Mouse (Mus musculus): ENCODE measurements around the gene Ulbp1. TPM values are rescaled to one million over a fixed set of nuclear protein-coding genes. Genes with fewer than 3 reads are reported as not detected.

Ulbp1 gene
- polyA plus RNA-seq, 1 experiment from 2014 or later: 0.31 TPM

GRCm38 (mm10) chr10:7438928-7439327 is 34.5 kb downstream of the Ulbp1 start:
- ATAC-seq: no peak
- no peaks in the 10 kb centered on the region for H3K36me3 ChIP-seq (ENCODE audit: control insufficient read depth, insufficient read depth, low read length)
- no peaks in the 10 kb centered on the region for H3K4me1 ChIP-seq (ENCODE audit: control insufficient read depth, insufficient read depth, low read depth, low read length)
- H3K9ac ChIP-seq (ENCODE audit: low read depth, low read length): no peak overlapping the region
- H3K27me3 ChIP-seq (replicated peaks; ENCODE audit: control insufficient read depth, insufficient read depth, low read length): no peaks in the 10 kb centered on the region
- H3K27ac ChIP-seq (ENCODE audit: low read depth, low read length): no peak overlapping the region
- H3K9me3 ChIP-seq (ENCODE audit: control insufficient read depth, low read length): no peaks in the 10 kb centered on the region
- H3K4me3 ChIP-seq (ENCODE audit: low read length): no peak overlapping the region
- WGBS: 93% methylated on average over 2 of the region's 2 CpGs
- H3K4me2 ChIP-seq (ENCODE audit: low read length): no peak overlapping the region

GRCm38 (mm10) chr10:7393143-7394035 is 80.0 kb downstream of the Ulbp1 start:
- 7% methylated on average over 53 of the region's 55 CpGs for WGBS
- Histone ChIP-seq H3K9ac (ENCODE audit: low read depth, low read length) (peak overlapping the region; percentile 24), H3K27ac (ENCODE audit: low read depth, low read length) (no peak overlapping the region), H3K9me3 (ENCODE audit: control insufficient read depth, low read length) (no peaks in the 10 kb centered on the region), H3K4me3 (ENCODE audit: low read length) (peak overlapping the region; percentile 64), H3K27me3 (replicated peaks; ENCODE audit: control insufficient read depth, insufficient read depth, low read length) (peaks cover 21% of the 10 kb centered on the region), H3K4me1 (ENCODE audit: control insufficient read depth, insufficient read depth, low read depth, low read length) (peaks cover 20% of the 10 kb centered on the region), H3K4me2 (ENCODE audit: low read length) (peak overlapping the region; percentile 99), H3K36me3 (ENCODE audit: control insufficient read depth, insufficient read depth, low read length) (no peaks in the 10 kb centered on the region)
- ATAC-seq: 0 out of 2 replicates have a peak, but pooled peaks have one; percentile 20

- Histone ChIP-seq H3K36me3 (ENCODE audit: control insufficient read depth, insufficient read depth, low read length) (no peaks in the 10 kb centered on the region), H3K4me1 (ENCODE audit: control insufficient read depth, insufficient read depth, low read depth, low read length) (peaks cover 20% of the 10 kb centered on the region), H3K9ac (ENCODE audit: low read depth, low read length) (peak overlapping the region; percentile 22; the same call in 1 of the 2 replicates), H3K4me3 (ENCODE audit: low read length) (peak overlapping the region; percentile 64), H3K4me2 (ENCODE audit: low read length) (peak overlapping the region; percentile 99), H3K9me3 (ENCODE audit: control insufficient read depth, low read length) (no peaks in the 10 kb centered on the region), H3K27me3 (replicated peaks; ENCODE audit: control insufficient read depth, insufficient read depth, low read length) (peaks cover 21% of the 10 kb centered on the region), H3K27ac (ENCODE audit: low read depth, low read length) (no peak overlapping the region)
- under 1% methylated on average over 73 of the region's 73 CpGs for WGBS
- ATAC-seq: peak; percentile 60
These were observed 81.2 kb downstream of the Ulbp1 start for GRCm38 (mm10) chr10:7391935-7392930.

- ATAC-seq: peak; percentile 44
- WGBS: 2% methylated on average over 19 of the region's 20 CpGs
These were observed 81.9 kb downstream of the Ulbp1 start for GRCm38 (mm10) chr10:7391561-7391934.

GRCm38 (mm10) chr10:7391108-7391507 is 82.3 kb downstream of the Ulbp1 start:
- H3K36me3 ChIP-seq (ENCODE audit: control insufficient read depth, insufficient read depth, low read length): no peaks in the 10 kb centered on the region
- no peaks in the 10 kb centered on the region for H3K9me3 ChIP-seq (ENCODE audit: control insufficient read depth, low read length)
- peak; percentile 69 for ATAC-seq
- peak overlapping the region; percentile 99 for H3K4me2 ChIP-seq (ENCODE audit: low read length)
- peaks cover 20% of the 10 kb centered on the region for H3K4me1 ChIP-seq (ENCODE audit: control insufficient read depth, insufficient read depth, low read depth, low read length)
- no peak overlapping the region for H3K27ac ChIP-seq (ENCODE audit: low read depth, low read length)
- under 1% methylated on average over 30 of the region's 31 CpGs for WGBS
- peaks cover 21% of the 10 kb centered on the region for H3K27me3 ChIP-seq (replicated peaks; ENCODE audit: control insufficient read depth, insufficient read depth, low read length)
- peak overlapping the region; percentile 64 for H3K4me3 ChIP-seq (ENCODE audit: low read length)
- peak overlapping the region; percentile 64 for H3K9ac ChIP-seq (ENCODE audit: low read depth, low read length)

More at GRCm38 (mm10) chr10:7391561-7391934, 81.9 kb downstream of the Ulbp1 start:
- peaks cover 21% of the 10 kb centered on the region for H3K27me3 ChIP-seq (replicated peaks; ENCODE audit: control insufficient read depth, insufficient read depth, low read length)
- H3K27ac ChIP-seq (ENCODE audit: low read depth, low read length): no peak overlapping the region
- peak overlapping the region; percentile 64 for H3K4me3 ChIP-seq (ENCODE audit: low read length)
- H3K9ac ChIP-seq (ENCODE audit: low read depth, low read length): peak overlapping the region; percentile 22; the same call in 1 of the 2 replicates
- H3K4me2 ChIP-seq (ENCODE audit: low read length): peak overlapping the region; percentile 99
- H3K36me3 ChIP-seq (ENCODE audit: control insufficient read depth, insufficient read depth, low read length): no peaks in the 10 kb centered on the region
- peaks cover 20% of the 10 kb centered on the region for H3K4me1 ChIP-seq (ENCODE audit: control insufficient read depth, insufficient read depth, low read depth, low read length)
- H3K9me3 ChIP-seq (ENCODE audit: control insufficient read depth, low read length): no peaks in the 10 kb centered on the region

Other genes with a start within 250 kb of the Ulbp1 start
- 41.3 TPM in 2 replicates for gene Lrp11, start 116.2 kb upstream of the Ulbp1 start, polyA plus RNA-seq (2015; fragmentation: Nextera tagmentation; extraction: Ambion mirVana)
- 30.3 and 30.5 TPM in 2 replicates for gene Nup43, start 193.9 kb upstream of the Ulbp1 start, polyA plus RNA-seq (2015; fragmentation: Nextera tagmentation; extraction: Ambion mirVana)
- gene Pcmt1, start 207.5 kb upstream of the Ulbp1 start, polyA plus RNA-seq (2015; fragmentation: Nextera tagmentation; extraction: Ambion mirVana): 189 and 209 TPM in 2 replicates
- gene Lats1, start 207.6 kb upstream of the Ulbp1 start, polyA plus RNA-seq (2015; fragmentation: Nextera tagmentation; extraction: Ambion mirVana): 7.6 and 9.2 TPM in 2 replicates

Data from hindbrain, embryonic 16.5 days (tissue).